Mouse (Mus musculus) CD8-positive naive resting alpha-beta T cell, adult 2 months (primary cell): ENCODE results near the gene Cflar.
"Not testable (repeated sequence)": the region's sequence is repeated elsewhere in the genome, so short reads cannot be mapped to it uniquely, and the experiment has no call there.

Source experiments
- DNase-seq, 2 experiments: peaks; one replicate each; pipeline ENCODE4 v3.0.0; 2022; ENCODE audit warnings: low read depth in 2 of 2, low spot score in 2 of 2

Cflar gene

GRCm38 (mm10) chr1:58727747-58728589, 16.7 kb downstream of the Cflar start:
- DNase-seq: no peak

GRCm38 (mm10) chr1:58728590-58728868, 17.2 kb downstream of the Cflar start:
- no peak for DNase-seq

GRCm38 (mm10) chr1:58733636-58734035, 22.3 kb downstream of the Cflar start:
- no peak for DNase-seq

- no peak for DNase-seq
Observed at GRCm38 (mm10) chr1:58734043-58734920, 23.0 kb downstream of the Cflar start.

- DNase-seq: no peak
Observed at GRCm38 (mm10) chr1:58735962-58736361, 24.7 kb downstream of the Cflar start.

- no peak for DNase-seq
Observed at GRCm38 (mm10) chr1:58736968-58737367, 25.7 kb downstream of the Cflar start.

- no peak for DNase-seq
Observed at GRCm38 (mm10) chr1:58739529-58739928, 28.2 kb downstream of the Cflar start.

- DNase-seq: no peak
Observed at GRCm38 (mm10) chr1:58742571-58743021, 31.3 kb downstream of the Cflar start.

- no peak for DNase-seq
Observed at GRCm38 (mm10) chr1:58743252-58743651, 31.9 kb downstream of the Cflar start.

GRCm38 (mm10) chr1:58744645-58745044, 33.3 kb downstream of the Cflar start:
- no peak for DNase-seq

- DNase-seq: peak in 1 of 2 experiments; percentile 29
Observed at GRCm38 (mm10) chr1:58746880-58747279, 35.6 kb downstream of the Cflar start.

- DNase-seq: no peak
Observed at GRCm38 (mm10) chr1:58759451-58759850, 48.1 kb downstream of the Cflar start.

GRCm38 (mm10) chr1:58760581-58760980, 49.3 kb downstream of the Cflar start:
- no peak for DNase-seq

- not testable (repeated sequence) for DNase-seq
Observed at GRCm38 (mm10) chr1:58761391-58762275, 50.3 kb downstream of the Cflar start.

GRCm38 (mm10) chr1:58762576-58762975, 51.3 kb downstream of the Cflar start:
- DNase-seq: no peak

- not testable (repeated sequence) for DNase-seq
Observed at GRCm38 (mm10) chr1:58766446-58766845, 55.1 kb downstream of the Cflar start.

- DNase-seq: no peak
Observed at GRCm38 (mm10) chr1:58769136-58769535, 57.8 kb downstream of the Cflar start.

GRCm38 (mm10) chr1:58769701-58770100, 58.4 kb downstream of the Cflar start:
- DNase-seq: no peak

GRCm38 (mm10) chr1:58770111-58770720, 58.9 kb downstream of the Cflar start:
- DNase-seq: peak; percentile 35 to 53

- DNase-seq: no peak
Observed at GRCm38 (mm10) chr1:58772084-58772483, 60.8 kb downstream of the Cflar start.

GRCm38 (mm10) chr1:58773280-58773679, 62.0 kb downstream of the Cflar start:
- DNase-seq: no peak
